Mouse (Mus musculus): ENCODE measurements around the gene Gpc1. TPM values are rescaled to one million over a fixed set of nuclear protein-coding genes. Genes with fewer than 3 reads are reported as not detected.
A peak's percentile ranks its signal among the peaks of the same experiment; 100 is the strongest.

Gene Gpc1
- total and polyA plus RNA-seq, 3 experiments: 0.05 to 0.55 TPM; not detected in 1

DNA sequence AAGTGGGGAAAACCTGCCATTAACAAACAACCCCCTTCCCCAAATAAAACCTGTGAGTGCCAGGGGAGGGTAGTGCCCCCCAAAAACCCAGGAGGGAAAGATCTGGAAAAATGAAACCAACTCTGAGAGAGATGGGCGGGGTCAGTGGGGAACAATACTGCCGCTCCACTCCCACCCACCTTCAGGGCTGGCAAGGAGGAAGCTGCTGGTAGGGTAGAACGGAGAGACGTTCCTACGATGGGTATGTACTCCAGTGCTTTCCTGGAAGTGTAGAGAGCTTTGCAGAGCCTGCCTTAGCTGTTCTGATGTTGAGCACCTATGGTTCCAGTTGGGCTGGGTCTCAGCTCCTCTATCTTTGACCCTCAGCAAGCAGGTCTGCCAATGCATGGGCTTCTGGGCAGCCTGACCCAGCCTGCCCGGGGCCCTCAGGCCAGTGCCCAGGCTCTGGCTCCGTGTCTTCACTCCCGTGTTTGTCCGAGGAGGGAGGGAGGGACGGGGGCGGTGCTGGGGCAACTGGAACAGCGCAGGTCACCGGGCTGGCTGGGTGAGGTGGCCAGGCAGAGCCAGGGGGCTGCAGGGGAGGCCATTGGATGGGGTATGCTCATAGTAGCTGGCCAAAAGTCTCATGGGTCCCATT lies 18.6 kb downstream of the Gpc1 start:
- dilution Hi-C loops (cut with MboI; ENCODE audit: extremely low pct_ligation_motif_present, extremely low pct_unique_long_range_greater_than_20kb, low sequenced_read_pairs): no loop called here
- TF ChIP-seq E2F4 (IDR thresholded peaks at IDR 0.05; ENCODE audit: insufficient replicate concordance, low read depth, low read length) (no peak), MAX (IDR thresholded peaks at IDR 0.05; ENCODE audit: low read length) (no peak), TCF12 (IDR thresholded peaks at IDR 0.05; ENCODE audit: low read depth, low read length) (no peak), IRF4 (IDR thresholded peaks at IDR 0.05; ENCODE audit: low read depth, low read length) (no peak), ZNF384 (IDR thresholded peaks at IDR 0.05; ENCODE audit: low read depth, low read length) (no peak)
- Histone ChIP-seq H3K9me3 (replicated peaks; ENCODE audit: low read length) (no peaks in the 10 kb centered on the region), H3K27me3 (replicated peaks) (peaks cover 90% of the 10 kb centered on the region), H3K4me2 (ENCODE audit: insufficient read depth, low read depth, poor library complexity, severe bottlenecking) (peak overlapping the region; percentile 41), H3K4me1 (ENCODE audit: control insufficient read depth in 1 of 2, insufficient read depth in 2 of 2) (0 out of 4 replicates have a peak, but pooled peaks cover 0 to 4% of the 10 kb centered on the region in 2 experiments), H3K4me3 (replicated peaks in 1 of 3; ENCODE audit: low read depth in 2 of 3, low read length in 2 of 3, poor library complexity in 1 of 3) (peak overlapping the region in 1 of 3 experiments; percentile 12), H3K27ac (ENCODE audit: insufficient read depth, low read depth) (no peak overlapping the region), H3K79me2 (replicated peaks; ENCODE audit: control insufficient read depth, extremely low read depth, insufficient read depth, poor library complexity, severe bottlenecking) (no peaks in the 10 kb centered on the region), H3K9ac (ENCODE audit: insufficient read depth, low read depth) (no peak overlapping the region), H3K36me3 (replicated peaks in 1 of 2; ENCODE audit: control insufficient read depth in 1 of 2, insufficient read depth in 1 of 2, low read length in 1 of 2) (no peaks in the 10 kb centered on the region)
- in situ Hi-C loops (cut with MboI; ENCODE audit: low pct_ligation_motif_present, low pct_unique_long_range_greater_than_20kb, low sequenced_read_pairs): no loop called here
- no peak for DNase-seq (ENCODE audit: extremely low read depth)

DNA sequence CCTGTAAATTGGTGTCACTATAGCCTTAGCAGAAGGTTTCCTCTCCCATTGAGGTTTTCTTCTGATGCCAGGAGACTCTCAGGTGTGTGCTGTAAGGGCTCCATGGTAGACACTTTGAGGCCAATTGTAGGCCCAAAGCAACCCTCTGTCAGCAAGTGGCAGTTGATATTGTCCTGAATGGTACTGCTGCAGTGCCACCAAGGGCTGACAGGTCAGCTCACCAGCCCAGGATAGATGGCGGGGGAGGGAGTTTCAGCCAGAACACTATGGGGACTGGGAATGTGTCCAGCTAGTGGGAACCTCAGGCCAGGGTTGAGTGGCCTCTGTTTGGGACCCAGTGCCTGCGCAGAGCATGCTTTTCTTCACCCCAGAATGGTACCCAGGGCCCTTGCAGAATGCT lies 21.0 kb downstream of the Gpc1 start:
- in situ Hi-C loops (cut with MboI; ENCODE audit: low pct_ligation_motif_present, low pct_unique_long_range_greater_than_20kb, low sequenced_read_pairs): no loop called here
- Histone ChIP-seq H3K4me3 (replicated peaks in 1 of 3; ENCODE audit: low read depth in 2 of 3, low read length in 2 of 3, poor library complexity in 1 of 3) (no peak overlapping the region), H3K27me3 (replicated peaks) (peaks cover 86% of the 10 kb centered on the region), H3K4me1 (ENCODE audit: control insufficient read depth in 1 of 2, insufficient read depth in 2 of 2) (0 out of 4 replicates have a peak, but pooled peaks cover 0 to 4% of the 10 kb centered on the region in 2 experiments), H3K79me2 (replicated peaks; ENCODE audit: control insufficient read depth, extremely low read depth, insufficient read depth, poor library complexity, severe bottlenecking) (no peaks in the 10 kb centered on the region), H3K27ac (ENCODE audit: insufficient read depth, low read depth) (no peak overlapping the region), H3K4me2 (ENCODE audit: insufficient read depth, low read depth, poor library complexity, severe bottlenecking) (no peak overlapping the region), H3K9me3 (replicated peaks; ENCODE audit: low read length) (no peaks in the 10 kb centered on the region), H3K36me3 (replicated peaks in 1 of 2; ENCODE audit: control insufficient read depth in 1 of 2, insufficient read depth in 1 of 2, low read length in 1 of 2) (no peaks in the 10 kb centered on the region), H3K9ac (ENCODE audit: insufficient read depth, low read depth) (no peak overlapping the region)
- no peak for DNase-seq (ENCODE audit: extremely low read depth)
- TF ChIP-seq ETS1 (conservative IDR thresholded peaks at IDR 0.05; ENCODE audit: low read depth, low read length) (no peak), SIN3A (IDR thresholded peaks at IDR 0.05; ENCODE audit: low read length) (no peak), MEF2A (IDR thresholded peaks at IDR 0.05; ENCODE audit: borderline replicate concordance, low read depth, low read length) (no peak), SMC3 (IDR thresholded peaks at IDR 0.05; ENCODE audit: low read depth, low read length) (no peak), E2F4 (IDR thresholded peaks at IDR 0.05; ENCODE audit: insufficient replicate concordance, low read depth, low read length) (no peak), JUND (conservative IDR thresholded peaks at IDR 0.05; ENCODE audit: low read depth, low read length) (no peak), BHLHE40 (IDR thresholded peaks at IDR 0.05; ENCODE audit: low read depth, low read length) (no peak), POLR2AphosphoS2 (IDR thresholded peaks at IDR 0.05; ENCODE audit: low read depth, low read length) (no peak), MYC (IDR thresholded peaks at IDR 0.05; ENCODE audit: low read depth, low read length) (no peak), MAZ (IDR thresholded peaks at IDR 0.05; ENCODE audit: low read depth, low read length) (no peak), UBTF (IDR thresholded peaks at IDR 0.05; ENCODE audit: low read depth, low read length) (no peak), RAD21 (IDR thresholded peaks at IDR 0.05; ENCODE audit: low read depth, low read length) (no peak)
- dilution Hi-C loops (cut with MboI; ENCODE audit: extremely low pct_ligation_motif_present, extremely low pct_unique_long_range_greater_than_20kb, low sequenced_read_pairs): no loop called here

All from CH12.LX (cell line).